Mouse (Mus musculus): ENCODE data around the gene S100a10. TPM values are rescaled to one million over a fixed set of nuclear protein-coding genes. Genes with fewer than 3 reads are reported as not detected.

Gene S100a10
- total RNA-seq, 2 experiments from 2014 or later: 48.9 to 59.5 TPM

Other genes with a start within 250 kb of the S100a10 start
- not detected in 2 replicates for gene Hrnr, start 235.3 kb upstream of the S100a10 start, total RNA-seq (2015; ENCODE audit: low replicate concordance)
- gene Hrnr, start 235.3 kb upstream of the S100a10 start, total RNA-seq (2017; ENCODE audit: low replicate concordance): not detected in 2 replicates
- gene Rptn, start 161.4 kb upstream of the S100a10 start, total RNA-seq (2015; ENCODE audit: low replicate concordance): not detected in 2 replicates
- not detected in 2 replicates for gene Rptn, start 161.4 kb upstream of the S100a10 start, total RNA-seq (2017; ENCODE audit: low replicate concordance)
- gene Tchh, start 112.8 kb upstream of the S100a10 start, total RNA-seq (2015; ENCODE audit: low replicate concordance): not detected in 2 replicates
- 0.26 TPM in 1 of 2 replicates, not detected in the other for gene Tchh, start 112.8 kb upstream of the S100a10 start, total RNA-seq (2017; ENCODE audit: low replicate concordance)
- gene Tchhl1, start 86.3 kb upstream of the S100a10 start, total RNA-seq (2015; ENCODE audit: low replicate concordance): not detected in 2 replicates
- not detected in 2 replicates for gene Tchhl1, start 86.3 kb upstream of the S100a10 start, total RNA-seq (2017; ENCODE audit: low replicate concordance)
- 477 and 485 TPM in 2 replicates for gene S100a11, start 34.6 kb upstream of the S100a10 start, total RNA-seq (2015; ENCODE audit: low replicate concordance)
- gene S100a11, start 34.6 kb upstream of the S100a10 start, total RNA-seq (2017; ENCODE audit: low replicate concordance): 7.3 and 30.8 TPM in 2 replicates
- not detected in 2 replicates for gene Tdpoz2, start 97.6 kb downstream of the S100a10 start, total RNA-seq (2015; ENCODE audit: low replicate concordance)
- not detected in 2 replicates for gene Tdpoz2, start 97.6 kb downstream of the S100a10 start, total RNA-seq (2017; ENCODE audit: low replicate concordance)
- not detected in 2 replicates for gene Tdpoz1, start 121.2 kb downstream of the S100a10 start, total RNA-seq (2015; ENCODE audit: low replicate concordance)
- gene Tdpoz1, start 121.2 kb downstream of the S100a10 start, total RNA-seq (2017; ENCODE audit: low replicate concordance): not detected in 2 replicates
- not detected in 2 replicates for gene Gm37596, start 138.0 kb downstream of the S100a10 start, total RNA-seq (2015; ENCODE audit: low replicate concordance)
- not detected in 2 replicates for gene Gm37596, start 138.0 kb downstream of the S100a10 start, total RNA-seq (2017; ENCODE audit: low replicate concordance)
- gene Gm5773, start 217.9 kb downstream of the S100a10 start, total RNA-seq (2015; ENCODE audit: low replicate concordance): not detected in 2 replicates
- gene Gm5773, start 217.9 kb downstream of the S100a10 start, total RNA-seq (2017; ENCODE audit: low replicate concordance): not detected in 2 replicates
- gene Tdpoz4, start 241.3 kb downstream of the S100a10 start, total RNA-seq (2015; ENCODE audit: low replicate concordance): not detected in 2 replicates
- not detected in 2 replicates for gene Tdpoz4, start 241.3 kb downstream of the S100a10 start, total RNA-seq (2017; ENCODE audit: low replicate concordance)

Data from erythroid progenitor cell, adult 5-6 weeks (primary cell).